Mouse (Mus musculus) retina, postnatal 1 day (tissue): ENCODE measurements at regions not wholly inside any gene's neighbourhood (a gene's known extent, or its start where the extent isn't known, plus 50 kb on each side); places are given as distances from the start of the nearest gene placed in this dataset.

Experiments used
- DNase-seq: peaks from one replicate; pipeline ENCODE4 v3.0.0-alpha.2; 2012

DNA sequence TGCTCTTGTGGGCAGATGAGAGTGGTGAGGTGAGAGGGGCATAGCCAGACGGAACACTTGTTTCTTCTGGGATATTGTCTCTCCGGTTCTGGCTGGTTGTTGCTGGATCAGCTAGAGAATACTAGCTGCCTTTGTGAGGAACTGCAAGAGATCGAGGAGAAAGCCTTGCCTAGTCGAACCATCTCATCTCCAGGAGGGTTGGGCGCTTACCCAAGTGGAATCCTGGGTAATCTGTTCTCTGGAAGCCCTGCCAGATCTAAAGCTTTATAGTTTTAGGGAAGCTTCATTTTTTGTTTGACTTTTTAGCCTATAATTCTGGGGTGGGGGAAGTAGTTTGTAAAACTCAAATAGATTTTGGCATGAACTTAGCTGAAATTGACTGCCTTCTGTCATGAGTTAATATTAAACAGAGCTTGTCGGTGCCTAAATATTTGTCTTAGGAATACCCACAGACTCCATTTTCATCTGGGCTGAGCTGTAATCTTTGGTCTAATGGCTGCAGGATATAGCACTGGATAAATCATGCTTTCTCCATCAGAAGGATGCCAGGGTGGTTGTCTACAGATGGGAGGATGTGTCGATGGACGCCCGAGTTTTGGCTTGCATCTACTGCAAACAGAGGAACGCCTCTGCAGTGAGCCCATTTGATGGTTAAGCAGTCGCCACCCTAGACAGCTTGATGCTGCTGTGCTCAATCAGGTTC lies 279.1 kb upstream of the Zfp64 start:
- DNase-seq, result no peak

DNA sequence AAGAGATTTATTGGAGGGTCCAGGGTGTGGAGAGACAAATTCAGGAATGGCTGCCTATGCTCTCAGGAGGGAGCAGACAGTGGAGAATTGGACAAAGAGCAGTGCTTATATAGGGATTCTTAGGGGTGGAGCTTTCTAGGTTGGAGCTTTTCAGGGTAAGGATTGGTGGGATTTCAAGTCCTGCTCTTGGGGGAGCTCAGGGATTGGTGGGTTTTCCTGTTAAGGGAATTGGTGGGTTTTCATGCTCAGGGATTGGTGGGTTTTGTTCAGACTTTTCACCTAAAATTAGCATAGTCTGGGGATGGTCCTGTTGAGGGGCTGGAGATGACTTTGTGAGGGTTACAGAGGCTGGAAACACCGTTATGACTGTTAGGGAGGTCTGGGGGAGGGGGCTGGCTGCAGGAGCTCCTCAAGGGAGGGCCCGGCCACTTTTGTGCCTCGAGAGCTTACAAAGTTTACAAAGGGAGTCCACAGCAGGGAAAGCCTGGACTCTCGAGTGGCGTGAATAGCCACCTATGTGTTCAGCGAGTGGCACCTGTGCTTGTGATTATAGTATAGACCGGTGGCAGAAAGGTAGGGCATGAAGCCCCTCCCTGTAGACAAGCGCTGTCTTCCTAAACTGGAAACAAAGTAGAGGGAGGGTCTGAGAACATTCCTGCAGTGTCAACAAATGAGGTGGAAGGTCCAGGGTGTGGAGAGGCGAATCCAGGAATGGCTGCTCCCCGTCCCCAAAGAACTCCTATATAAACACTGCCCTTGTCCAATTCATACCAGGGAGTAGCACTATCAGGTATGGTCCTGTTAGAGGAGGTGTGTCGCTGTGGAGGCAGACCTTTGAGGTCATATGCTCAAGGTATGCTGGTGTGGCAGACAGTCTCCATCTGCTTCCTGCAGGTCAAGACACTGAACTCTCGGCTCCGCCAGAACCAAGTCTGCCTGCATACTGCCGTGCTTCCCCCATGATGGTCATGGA lies 278.1 kb upstream of the Zfp64 start:
- DNase-seq, result no peak

DNA sequence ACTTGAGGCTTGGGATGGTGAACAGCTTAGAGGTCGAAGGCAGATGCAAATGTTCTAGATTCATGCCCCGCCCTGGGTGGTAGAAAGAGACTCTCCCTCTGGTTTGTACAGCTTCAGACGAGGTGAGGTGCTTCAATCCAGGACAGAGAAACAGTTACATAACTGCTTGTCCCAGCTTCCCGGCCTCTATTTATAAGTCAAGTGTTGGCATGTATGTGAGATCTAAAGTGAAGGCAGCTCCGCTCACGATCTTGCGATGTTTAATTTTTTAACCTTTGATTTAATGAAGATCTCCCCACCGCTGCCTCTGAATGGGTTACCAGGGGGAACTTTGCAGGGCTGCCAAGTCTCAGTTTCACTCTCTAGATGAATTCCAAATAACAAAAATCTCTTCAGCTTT lies 266.9 kb upstream of the Zfp64 start:
- no peak for DNase-seq

DNA sequence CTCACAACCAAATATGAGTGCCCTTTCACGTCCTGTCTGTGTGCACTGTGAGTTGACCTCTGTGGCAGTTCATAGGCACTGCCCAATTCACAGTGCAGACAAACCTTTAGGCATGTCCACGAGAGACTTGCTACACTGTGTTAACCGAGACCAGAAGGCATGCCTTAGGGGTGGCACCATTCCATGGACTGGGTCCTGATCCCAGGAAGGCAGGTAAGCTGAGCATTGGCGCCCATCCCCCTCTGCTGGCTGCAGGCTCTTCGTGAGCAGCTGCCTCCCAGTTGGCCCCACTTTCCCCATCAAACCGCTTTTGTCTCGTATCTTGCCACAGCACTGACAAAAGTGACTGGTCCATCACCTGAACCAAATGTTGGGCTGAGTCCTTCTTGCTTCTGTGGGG lies 265.8 kb upstream of the Zfp64 start:
- DNase-seq, result no peak

DNA sequence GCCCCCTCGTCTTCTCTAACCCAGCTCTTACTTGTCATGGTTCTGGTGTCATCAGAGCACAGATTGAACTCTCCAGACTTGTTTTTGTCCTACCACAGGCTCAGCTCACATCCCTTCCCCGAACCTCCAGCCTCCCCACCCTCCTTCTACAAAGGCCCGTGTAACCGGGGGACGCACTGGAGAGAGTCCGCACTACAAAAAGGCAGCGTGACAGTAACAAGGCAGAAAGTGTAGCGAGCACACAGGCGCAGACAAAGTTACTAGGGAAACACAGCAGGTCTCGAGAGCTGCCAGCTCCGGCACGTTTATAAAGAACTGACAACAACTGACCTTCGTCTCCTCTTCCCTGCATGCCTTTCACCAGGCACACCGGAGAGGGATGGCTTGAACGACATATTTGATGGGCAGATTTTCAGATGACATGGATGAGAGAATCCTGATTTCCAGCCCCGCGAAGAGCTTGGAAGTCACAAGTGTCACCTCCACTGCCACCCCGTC lies 260.2 kb upstream of the Zfp64 start:
- no peak for DNase-seq

DNA sequence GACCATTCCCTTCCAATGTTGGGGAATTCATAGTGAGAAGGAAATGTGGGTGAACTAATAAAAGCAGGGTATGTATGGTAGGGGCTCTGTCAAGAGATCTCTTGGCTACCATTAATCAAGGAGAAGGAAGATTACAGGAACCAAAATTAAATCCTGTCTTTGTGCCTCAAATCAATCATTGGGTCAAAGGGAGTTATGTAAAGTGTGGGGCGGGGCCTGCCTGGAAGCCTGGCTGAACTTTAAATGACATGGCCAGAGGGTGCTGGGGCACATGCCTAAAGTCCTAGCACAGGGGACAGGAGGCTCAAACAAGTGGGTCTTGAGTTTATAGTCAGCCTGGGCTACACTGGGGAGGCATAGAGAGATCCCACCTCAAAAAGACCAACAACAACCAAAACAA lies 259.0 kb upstream of the Zfp64 start:
- no peak for DNase-seq

DNA sequence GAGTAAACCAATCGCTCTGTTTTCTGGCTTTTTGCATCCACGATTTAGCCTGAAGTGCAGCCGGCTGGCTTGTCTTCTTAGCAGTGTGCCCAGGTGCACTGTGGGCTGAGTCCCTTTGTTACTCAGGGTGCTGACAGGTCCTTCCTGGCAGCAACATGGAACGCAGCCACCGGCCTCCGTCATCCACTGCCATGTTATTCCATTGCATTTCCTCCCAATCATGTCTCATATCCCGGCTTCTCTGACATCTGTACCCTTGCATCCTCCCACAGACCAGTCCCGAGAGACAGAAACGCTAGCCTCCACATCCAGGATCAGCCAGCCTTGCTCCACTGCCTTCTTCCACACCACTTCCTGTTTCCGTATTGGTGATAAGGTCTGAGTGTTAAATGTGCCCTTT lies 257.9 kb upstream of the Zfp64 start:
- no peak for DNase-seq

DNA sequence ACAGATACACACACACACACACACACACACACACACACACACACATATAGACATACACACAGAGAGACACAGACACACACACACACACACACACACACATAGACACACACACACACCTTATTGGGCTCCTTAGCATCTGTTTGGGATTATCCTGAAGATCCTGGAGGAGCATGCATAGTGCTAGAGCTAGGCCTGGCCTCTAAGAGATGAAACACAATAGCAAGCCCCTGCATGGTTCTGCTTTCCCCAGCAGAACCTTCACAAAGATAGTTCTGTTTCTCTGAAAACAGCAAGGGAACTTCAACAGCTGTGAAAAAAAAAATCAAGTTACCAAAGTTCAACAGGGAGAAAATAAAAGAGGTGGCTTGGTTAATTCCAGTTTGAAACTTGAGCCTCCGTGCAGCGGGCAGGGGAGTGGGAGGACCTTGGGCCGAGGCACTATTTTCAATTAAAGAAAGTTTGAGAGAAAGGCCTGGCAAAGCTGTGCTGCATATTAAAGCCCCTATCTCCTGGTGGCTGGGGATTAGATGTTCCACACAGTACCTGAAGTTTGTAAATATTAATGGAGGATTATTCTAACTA lies 257.4 kb upstream of the Zfp64 start:
- DNase-seq, result no peak

DNA sequence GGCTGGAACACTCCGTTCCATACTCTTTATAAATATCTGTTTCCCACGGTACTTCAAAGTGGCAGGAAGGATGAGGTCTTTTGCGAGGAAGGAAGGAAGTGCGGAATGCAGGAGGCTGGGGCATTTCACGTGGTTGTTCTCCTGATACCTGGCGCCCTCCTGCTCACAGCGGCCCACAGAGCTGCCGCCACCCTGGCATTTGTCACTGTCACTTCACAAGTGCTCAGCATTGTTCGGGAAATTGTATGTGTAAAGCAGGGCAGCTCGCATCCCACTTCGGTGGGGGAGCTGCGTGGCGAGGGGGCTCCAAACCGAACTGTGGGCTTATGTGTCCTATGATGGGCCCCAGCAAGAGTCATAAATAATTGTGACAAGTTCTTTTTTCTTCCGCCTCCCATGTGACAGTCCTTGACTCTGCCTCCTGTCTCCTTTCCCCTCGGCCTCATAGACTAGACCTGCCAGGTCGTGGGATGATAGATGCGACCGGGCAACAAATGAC lies 248.9 kb upstream of the Zfp64 start:
- DNase-seq, result no peak

DNA sequence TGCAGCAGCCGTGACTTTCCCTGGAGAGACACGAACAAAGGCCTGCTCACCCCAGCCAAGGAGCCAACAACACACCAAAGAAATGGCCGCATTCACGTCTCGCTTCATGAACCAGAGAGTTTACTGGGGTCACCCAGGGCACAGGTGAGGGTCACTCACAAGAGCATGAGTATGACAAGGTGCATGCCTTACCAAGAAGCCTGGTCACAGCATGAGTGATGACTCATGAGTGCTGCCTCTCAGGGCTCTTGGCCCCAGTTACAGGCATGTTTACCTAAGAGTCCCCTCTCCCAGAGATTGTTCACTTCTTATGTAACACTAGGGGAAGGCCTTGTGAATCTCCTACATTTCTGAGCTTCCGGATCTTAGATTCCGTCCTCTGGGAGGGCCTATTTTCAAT lies 236.6 kb upstream of the Zfp64 start:
- DNase-seq, result no peak

DNA sequence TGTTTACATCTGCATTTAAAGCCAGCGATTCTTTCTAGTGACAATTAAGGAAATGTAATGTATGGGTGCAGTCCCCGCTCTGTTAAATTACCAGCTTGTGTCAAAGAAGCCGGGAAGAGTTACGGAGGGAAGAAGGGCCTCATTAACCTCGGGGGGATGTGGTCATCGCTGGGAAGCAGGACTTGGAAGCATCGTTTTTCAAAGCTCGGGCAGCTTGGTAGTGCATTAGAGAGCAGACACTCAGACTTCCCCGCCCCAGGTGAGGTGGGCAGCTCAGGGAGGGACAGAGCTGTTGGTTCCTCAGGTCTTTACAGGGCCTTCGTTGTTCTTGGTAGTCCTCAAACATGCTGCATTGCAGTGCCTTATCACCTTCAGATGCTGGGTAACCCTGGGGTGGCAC lies 236.1 kb upstream of the Zfp64 start:
- DNase-seq, result no peak

DNA sequence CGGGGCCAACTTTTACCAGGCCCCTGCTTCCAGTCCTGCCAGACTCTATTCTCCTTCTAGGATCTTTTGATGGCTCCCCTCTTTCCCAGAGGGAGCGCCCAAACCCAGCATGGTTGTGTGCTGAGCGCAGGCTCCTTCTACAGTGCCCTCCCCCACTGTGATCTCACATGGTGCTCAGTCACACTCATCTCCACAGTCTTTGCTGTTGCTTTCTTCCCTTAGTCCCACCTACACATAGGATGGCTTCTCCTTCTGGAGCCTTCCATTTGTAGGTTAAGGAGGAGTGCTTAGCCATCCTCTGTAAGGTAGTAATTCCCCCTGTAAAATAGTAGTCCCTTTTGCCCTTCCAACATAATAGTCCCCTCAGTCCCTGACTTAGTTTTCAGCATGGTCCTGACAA lies 222.2 kb upstream of the Zfp64 start:
- DNase-seq, result no peak

DNA sequence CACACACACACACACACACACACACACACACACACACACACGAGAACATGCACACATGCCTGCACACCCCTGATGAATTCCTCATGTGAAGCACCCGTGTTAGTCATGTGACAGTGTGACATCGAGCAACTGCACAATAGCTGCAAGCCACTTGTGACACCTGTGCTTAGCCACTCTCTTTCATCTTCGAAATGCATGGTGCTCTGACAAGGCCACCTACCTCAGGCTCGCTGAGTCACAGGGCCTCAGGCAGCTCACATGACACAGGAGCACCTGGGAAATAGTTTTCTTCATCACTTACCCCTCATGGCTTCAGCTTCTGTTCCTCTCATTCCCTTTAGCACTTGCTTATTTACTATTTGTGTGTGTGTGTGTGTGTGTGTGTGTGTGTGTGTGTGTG lies 213.4 kb upstream of the Zfp64 start:
- no peak for DNase-seq

DNA sequence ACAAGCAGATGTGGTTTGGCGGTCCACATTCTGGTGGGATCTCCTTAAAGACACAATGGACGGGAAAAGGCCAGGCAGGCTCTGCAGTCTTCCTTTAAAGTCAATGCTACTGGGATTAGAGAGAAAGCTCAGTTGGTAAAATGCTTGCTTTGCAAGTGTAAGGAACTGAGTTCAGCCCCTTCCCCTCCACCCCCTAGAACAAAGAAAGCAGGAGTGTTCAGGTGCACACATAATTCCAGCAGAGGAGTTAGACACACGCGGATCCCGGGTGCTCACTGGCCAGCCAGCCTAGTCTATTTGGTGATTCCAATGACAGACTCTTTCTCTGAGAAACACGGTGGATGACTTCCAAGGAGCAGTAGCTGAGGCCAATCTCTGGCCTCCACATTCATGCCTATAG lies 213.0 kb upstream of the Zfp64 start:
- DNase-seq, result no peak

DNA sequence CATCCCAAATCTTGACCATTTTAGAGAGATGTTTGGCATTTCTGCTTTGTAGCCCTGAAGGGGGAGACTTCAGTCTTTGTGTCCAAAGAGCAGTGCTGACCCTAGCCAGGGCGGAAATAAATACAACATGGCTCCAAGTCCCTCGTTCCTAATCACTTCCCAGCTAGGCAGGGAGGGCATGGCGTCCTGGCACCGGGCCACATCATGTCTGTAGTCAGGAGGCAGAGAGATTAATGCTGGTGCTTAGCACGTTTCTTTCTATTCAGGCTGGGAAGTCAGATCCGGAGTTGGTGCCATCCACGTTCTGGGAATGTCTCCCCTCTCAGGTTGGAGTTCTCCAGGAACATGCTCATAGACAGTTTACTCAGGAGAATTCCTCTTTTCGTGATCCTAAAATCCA lies 206.3 kb upstream of the Zfp64 start:
- no peak for DNase-seq

DNA sequence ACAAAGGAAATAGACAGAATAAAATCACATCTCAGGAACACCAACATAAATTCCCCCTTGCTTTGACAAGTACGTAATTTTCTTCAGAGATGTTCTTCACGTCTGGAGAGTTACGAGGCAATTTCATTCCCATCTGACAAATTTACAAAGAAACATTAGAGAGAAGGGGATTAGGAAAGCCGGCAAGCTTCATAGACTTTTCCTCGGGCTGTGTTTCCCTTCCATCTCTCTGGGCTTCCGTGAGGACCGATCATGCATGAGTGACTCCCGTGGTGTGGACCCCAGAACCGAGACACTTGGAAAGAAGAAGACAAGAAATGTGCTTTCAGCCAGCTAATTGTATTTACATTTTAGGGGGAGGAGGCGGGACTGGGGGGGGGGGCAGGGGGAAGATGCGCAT lies 203.4 kb upstream of the Zfp64 start:
- DNase-seq, result peak; percentile 18

DNA sequence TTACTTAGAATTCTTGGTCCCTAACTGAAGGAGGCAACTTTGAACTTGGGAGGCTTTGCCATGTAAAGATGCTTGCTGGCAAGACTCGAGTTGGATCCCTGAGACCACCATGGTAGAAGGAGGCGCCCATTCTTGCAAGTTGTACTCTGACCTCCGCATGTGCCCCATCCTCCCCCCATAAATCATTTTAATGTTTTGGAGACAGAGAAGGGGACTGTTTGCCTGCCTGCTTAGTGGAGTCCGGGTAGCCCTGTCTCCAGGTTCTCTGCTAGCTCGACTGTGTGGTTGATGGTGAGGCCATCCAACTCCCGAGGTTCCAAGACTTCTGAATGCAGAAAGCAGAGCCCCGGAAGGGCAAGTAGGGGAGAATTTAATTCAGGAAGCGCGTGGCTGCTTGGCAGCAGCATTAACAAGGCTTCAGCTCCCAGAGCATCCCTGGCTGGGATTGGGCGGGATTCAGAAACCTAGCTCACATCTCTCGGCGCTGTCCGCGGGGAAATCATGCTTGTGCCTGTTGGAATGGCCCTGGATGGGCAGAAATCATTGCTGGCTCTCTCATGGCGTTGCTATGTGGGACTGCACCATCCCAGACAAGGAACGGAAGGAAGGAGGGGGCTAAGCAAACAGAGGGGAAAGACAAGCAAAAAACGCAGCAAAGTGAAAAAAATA lies 202.8 kb upstream of the Zfp64 start:
- peak; percentile 15 for DNase-seq

DNA sequence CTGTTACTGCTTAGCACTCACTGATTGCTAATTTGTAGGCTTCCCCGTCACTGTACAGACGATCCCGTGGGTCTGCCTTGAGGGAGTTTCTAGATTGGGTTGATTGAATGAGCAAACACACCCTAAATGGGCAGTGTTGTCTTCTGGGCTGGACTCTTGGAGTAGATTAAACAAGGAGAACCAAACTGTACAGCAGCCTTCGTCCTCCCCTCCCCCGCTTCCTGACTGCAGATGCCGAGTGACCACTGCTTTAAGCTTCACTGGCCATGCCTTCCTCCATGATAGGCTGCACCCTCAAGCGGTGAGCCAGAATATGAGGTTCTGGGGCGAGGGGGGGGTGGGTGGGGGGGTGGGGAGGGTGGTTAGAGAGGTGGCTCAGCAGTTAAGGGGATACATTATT lies 201.5 kb upstream of the Zfp64 start:
- DNase-seq, result peak; percentile 21

DNA sequence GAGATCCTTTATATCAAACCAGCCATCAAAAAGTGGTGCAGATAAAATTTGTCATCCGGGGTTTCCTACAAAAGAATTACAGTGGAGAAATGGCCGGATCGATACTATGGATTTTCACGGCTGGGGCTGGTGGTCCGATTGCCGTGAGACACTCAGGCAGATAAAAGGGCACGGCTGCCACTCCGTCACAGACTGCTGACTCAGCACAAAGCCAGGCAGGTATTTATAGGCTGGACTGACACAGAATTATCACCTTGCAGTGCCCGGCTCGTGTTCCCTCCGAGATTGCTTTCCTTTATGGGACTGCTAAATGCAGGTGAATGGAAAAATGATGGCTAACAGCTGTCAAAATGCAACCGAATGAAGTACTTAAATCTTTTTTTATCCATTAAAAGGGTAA lies 199.5 kb upstream of the Zfp64 start:
- no peak for DNase-seq

DNA sequence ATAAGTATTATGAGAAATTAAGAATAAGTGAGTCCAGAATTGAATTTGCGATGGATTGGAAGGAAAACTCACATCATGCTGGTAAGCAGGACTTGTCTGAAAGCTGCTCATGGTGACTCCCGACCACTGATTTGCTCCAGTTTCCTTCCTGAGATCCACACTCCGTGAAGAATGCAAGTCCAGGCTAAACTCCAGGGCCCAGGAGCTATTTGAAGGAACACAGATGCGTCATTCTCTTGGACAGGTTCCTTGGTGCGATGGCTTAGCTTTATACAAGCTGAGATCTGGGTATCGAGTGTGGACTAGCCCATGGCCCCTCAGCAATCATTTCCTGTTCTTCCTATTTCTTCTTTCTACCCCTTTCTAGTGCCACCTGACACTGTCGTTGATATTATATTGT lies 192.3 kb upstream of the Zfp64 start:
- DNase-seq, result no peak

DNA sequence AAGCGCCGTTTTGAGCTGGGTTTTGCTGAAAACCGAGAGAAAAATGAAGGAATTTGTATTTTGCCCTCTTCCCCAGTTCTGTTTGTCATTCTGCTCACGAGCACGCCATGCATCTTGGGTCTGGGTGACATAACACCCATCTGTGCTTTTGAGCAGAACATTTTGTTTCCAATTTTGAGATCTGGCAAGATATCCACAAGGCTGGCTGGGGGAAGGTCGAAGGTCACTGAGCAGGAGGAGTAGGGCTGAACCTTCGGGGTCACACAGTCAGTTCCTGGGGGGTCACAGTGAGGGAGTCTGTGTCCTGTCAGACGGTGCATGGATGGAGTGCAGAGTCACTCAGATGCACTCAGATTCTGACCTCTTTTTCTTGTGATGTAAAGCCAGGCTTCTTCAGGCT lies 186.8 kb upstream of the Zfp64 start:
- DNase-seq, result no peak

DNA sequence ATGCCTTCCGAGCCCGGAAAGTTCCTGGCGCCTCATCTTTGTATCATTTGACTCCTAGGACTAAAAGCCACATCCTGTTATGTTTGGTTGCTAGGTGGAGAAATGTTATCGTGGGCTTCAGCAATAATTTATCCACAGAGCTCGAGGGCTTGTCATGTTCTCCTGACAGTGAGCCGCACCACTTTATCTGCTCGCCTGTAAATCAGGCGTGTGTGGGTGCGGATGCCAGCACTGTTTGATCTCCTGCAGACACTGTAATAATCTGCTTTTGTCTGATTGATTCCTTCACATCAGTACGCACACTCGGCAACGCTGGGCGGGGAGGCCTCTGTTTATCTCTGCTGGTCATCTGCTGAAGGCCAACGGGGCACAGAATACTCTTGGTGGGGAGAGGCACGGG lies 178.5 kb upstream of the Zfp64 start:
- DNase-seq, result peak; percentile 34

DNA sequence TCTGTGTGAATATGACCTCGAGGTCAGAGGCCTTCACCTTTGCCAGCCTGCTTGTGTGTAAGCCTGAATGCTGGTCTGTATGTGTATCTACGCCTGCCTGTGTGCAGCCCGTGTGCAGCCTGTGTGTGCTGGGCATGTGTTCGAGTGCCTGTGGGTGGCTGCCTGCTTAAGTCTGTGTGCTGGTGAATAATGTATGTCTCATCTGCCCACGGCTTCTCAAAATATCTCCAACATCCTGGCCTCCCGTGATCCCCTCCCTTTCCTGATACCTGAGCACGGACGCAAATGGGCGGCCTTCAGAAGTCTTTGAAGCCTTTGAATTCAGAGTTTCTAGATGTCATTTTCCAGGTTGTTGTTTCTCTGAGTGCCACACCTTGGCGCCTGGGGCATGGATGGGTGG lies 170.1 kb upstream of the Zfp64 start:
- no peak for DNase-seq
